Mouse (Mus musculus) neural tube, embryonic 14.5 days (tissue): ENCODE measurements around the gene Echdc1. TPM values are rescaled to one million over a fixed set of nuclear protein-coding genes. Genes with fewer than 3 reads are reported as not detected.

Experiments used
- ATAC-seq: fragments of 200-750 bp; cut with Nextera tagmentation; 2 replicates; pipeline ENCODE4 v1.8.0; 2017; ENCODE audit warnings: low read depth, mild to moderate bottlenecking, moderate TSS enrichment, moderate library complexity
- H3K27ac ChIP-seq: fragments of 300-500 bp; sonication (generic); 2 replicates; pipeline ENCODE4 v1.5.1; 2014; ENCODE audit warnings: low read depth, mild to moderate bottlenecking, control low read depth, low read length, moderate library complexity, mixed read lengths
- H3K27me3 ChIP-seq: fragments of 300-500 bp; sonication (generic); 2 replicates; pipeline ENCODE4 v1.6.1; 2014; ENCODE audit warnings: low read length; ENCODE audit not compliant: control insufficient read depth, insufficient read depth
- H3K36me3 ChIP-seq: fragments of 300-500 bp; sonication (generic); 2 replicates; pipeline ENCODE4 v1.6.1; 2014; ENCODE audit warnings: low read length, mixed read lengths; ENCODE audit not compliant: control insufficient read depth, insufficient read depth
- H3K4me1 ChIP-seq: fragments of 300-500 bp; sonication (generic); 2 replicates; pipeline ENCODE4 v1.6.1; 2014; ENCODE audit warnings: low read length; ENCODE audit not compliant: control insufficient read depth, insufficient read depth
- H3K4me2 ChIP-seq: fragments of 300-500 bp; sonication (generic); 2 replicates; pipeline ENCODE4 v1.6.1; 2014; ENCODE audit warnings: mild to moderate bottlenecking, low read depth, low read length, control low read depth
- H3K4me3 ChIP-seq: fragments of 300-500 bp; sonication (generic); 2 replicates; pipeline ENCODE4 v1.5.1; 2014; ENCODE audit warnings: low read depth, low read length, control low read depth, mixed read lengths
- H3K9ac ChIP-seq: fragments of 300-500 bp; sonication (generic); replicated peaks from 2 replicates; pipeline ENCODE4 v1.6.1; 2014; ENCODE audit warnings: low read depth, mild to moderate bottlenecking, control low read depth, low read length, mixed read lengths
- H3K9me3 ChIP-seq: fragments of 300-500 bp; sonication (generic); 2 replicates; pipeline ENCODE4 v1.6.1; 2016; ENCODE audit warnings: low read length; ENCODE audit not compliant: control insufficient read depth
- WGBS: fragments of 180-500 bp; shearing (Covaris S2); extraction: QIAGEN DNeasy Blood & Tissue Kit; methylation state at CpG from one replicate; pipeline ENCODE4 v1.1.7; 2014; 5-methylcytosine and 5-hydroxymethylcytosine counted together
- polyA plus RNA-seq: library from polyadenylated mRNA; unstranded; fragments of >200 nt; fragmentation: Nextera tagmentation; extraction: Ambion mirVana; gene quantifications from 2 replicates; pipeline ENCODE4 v1.2.1, GENCODE M21; 2014

Echdc1 gene
- polyA plus RNA-seq = 28.7 and 30.4 TPM in 2 replicates

DNA sequence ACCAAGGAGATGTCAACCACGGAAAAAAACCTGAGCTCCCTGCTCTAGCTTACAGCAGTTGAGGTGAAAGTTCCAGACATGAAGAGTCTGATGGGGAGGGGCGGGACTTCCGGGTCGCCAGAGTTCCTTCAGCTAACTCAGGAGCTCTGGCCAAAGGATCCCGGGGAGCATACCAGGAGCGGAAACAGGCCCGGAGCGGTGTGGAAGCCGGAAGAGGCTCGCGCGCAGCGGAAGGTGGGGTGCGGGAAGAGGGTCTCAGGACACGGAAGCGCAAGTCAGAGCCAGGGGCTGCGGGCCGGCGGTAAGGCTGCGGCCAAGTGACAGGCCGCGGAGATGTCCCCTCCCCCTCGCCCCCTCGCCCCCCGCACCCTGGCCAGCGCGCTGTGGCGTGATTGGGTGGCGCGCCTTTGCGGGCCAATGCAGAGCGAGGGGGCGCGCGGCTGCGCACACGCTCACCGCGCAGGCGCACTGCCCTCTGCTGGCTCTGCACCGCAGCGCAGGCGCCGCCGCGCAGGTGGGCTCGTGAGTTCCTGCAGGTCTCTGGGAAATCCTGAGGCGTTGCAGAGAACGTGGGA is at the start of gene Echdc1:
Echdc1 (plus strand) TSS at position 103 of the 575 bp plus-strand sequence.
- H3K27me3 ChIP-seq = no peaks in the 10 kb centered on the region
- H3K9ac ChIP-seq = peak within 1 kb of the TSS; percentile 62
- peak within 1 kb of the TSS; percentile 64 for H3K4me3 ChIP-seq
- H3K9me3 ChIP-seq = no peaks in the 10 kb centered on the region
- no peaks in the 10 kb centered on the region for H3K36me3 ChIP-seq
- H3K27ac ChIP-seq = peak within 1 kb of the TSS; percentile 88
- H3K4me2 ChIP-seq = peak within 1 kb of the TSS; percentile 83
- 0% methylated on average over 41 of the region's 49 CpGs for WGBS
- peaks cover 9% of the 10 kb centered on the region for H3K4me1 ChIP-seq
- peak; percentile 99 for ATAC-seq

DNA sequence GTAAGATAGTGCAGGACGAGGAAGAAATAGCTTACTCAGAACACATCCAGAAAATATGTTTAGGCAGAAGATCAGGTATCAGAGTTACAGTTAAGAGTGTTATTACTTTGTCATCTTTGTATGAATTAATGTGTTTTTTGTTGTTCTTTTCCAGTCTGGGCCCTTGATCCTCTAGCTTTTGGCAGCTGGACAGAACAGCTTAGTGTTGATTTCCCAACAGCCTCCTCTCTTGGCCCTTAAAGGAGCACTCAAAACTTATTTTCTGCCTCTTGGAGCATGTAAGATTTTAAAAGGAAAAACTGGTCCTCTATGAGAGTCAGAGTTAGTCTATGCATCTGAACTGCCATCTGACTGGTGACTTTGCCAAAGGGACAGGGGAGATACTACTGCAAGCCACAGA is 31.2 kb upstream of the Echdc1 start:
- Histone ChIP-seq H3K27me3 (no peaks in the 10 kb centered on the region), H3K27ac (no peak overlapping the region), H3K9ac (no peak overlapping the region), H3K9me3 (no peaks in the 10 kb centered on the region), H3K36me3 (no peaks in the 10 kb centered on the region), H3K4me2 (no peak overlapping the region), H3K4me3 (no peak overlapping the region), H3K4me1 (no peaks in the 10 kb centered on the region)
- 79% methylated on average over 1 of the region's 1 CpGs for WGBS
- no peak for ATAC-seq

DNA sequence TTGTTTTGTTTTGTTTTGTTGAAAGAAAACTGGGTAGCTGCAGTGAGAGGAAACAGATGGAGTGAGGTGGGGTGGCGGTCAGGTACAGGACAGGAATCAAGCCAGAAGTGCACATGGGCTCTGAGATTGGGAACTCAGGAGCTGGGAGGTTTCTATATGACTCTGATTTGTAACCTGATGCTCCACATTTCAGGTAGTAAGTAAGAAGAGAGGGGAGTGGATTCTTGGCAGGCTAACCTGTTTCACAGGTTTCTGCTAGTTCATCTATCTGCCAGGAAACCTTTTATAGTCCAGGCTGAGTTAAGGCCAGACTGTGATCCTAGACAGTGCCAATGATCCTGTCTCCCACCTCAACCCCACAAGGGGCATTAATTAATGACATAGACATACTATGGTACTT is 27.2 kb upstream of the Echdc1 start:
- no peak overlapping the region for H3K4me3 ChIP-seq
- H3K4me1 ChIP-seq = no peaks in the 10 kb centered on the region
- no peaks in the 10 kb centered on the region for H3K27me3 ChIP-seq
- no peak overlapping the region for H3K4me2 ChIP-seq
- WGBS = 97% methylated on average over 1 of the region's 1 CpGs
- H3K36me3 ChIP-seq = no peaks in the 10 kb centered on the region
- no peak for ATAC-seq
- no peak overlapping the region for H3K9ac ChIP-seq
- H3K9me3 ChIP-seq = no peaks in the 10 kb centered on the region
- H3K27ac ChIP-seq = no peak overlapping the region

DNA sequence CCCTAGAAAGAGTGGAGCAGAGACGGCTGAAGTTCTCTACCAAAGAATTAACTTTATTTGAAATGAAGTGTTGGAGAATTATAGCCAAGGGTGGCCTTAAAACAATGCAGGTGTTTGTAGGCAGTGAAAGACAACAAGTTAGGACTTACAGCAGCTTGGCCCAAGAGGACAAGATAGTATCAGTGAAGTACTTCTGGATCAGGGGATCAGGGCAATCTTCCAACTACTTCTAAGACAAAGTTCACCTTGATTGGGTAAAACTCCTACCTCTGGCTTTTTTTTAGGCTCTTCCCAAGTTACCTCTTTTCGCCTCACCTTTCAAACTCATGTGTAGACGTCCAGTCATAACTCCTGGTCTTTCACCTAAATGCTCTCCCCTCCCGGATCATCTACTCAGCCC is 10.7 kb upstream of the Echdc1 start:
- Histone ChIP-seq H3K9ac (no peak overlapping the region), H3K27me3 (no peaks in the 10 kb centered on the region), H3K36me3 (no peaks in the 10 kb centered on the region), H3K4me2 (no peak overlapping the region), H3K9me3 (no peaks in the 10 kb centered on the region), H3K4me3 (no peak overlapping the region), H3K4me1 (no peaks in the 10 kb centered on the region), H3K27ac (no peak overlapping the region)
- no peak for ATAC-seq
- 97% methylated on average over 4 of the region's 4 CpGs for WGBS

DNA sequence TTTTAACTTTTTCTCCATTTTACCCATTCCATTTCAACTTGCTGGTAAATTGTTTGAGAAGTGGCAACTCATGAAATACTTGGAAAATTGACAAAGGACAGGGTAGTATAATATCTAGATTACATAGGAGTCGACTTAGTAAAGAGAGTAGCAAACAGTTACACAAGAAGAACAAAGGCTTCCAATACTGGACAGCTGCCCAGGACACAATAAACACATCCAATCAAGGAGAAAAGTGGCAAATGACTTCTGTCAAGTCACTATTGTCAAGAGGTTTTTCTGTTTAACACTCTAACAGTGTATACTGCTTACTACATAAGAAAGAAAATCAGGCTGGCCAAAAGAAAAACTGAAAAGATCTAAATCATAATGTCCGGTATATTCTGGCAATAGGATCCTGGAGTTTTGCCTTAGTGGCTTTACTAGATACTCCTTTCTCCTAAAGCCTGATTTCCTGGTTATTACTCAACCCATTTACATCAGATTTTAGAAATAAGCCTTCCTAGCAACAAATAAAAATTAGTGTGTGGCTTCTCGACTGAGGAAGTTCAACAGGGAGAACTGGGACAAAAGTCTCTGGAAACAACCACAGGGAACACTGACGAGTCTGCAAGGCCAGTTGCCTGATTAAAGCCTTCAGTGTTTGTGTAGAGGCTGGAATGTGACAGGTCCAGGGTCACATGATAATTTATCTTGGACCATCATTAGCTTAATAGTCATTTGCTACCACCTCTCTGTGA is 1.3 kb upstream of the Echdc1 start:
- Histone ChIP-seq H3K9ac (no peak overlapping the region), H3K27ac (no peak overlapping the region), H3K4me1 (peaks cover 9% of the 10 kb centered on the region), H3K36me3 (no peaks in the 10 kb centered on the region), H3K4me3 (no peak overlapping the region), H3K9me3 (no peaks in the 10 kb centered on the region), H3K4me2 (no peak overlapping the region), H3K27me3 (no peaks in the 10 kb centered on the region)
- ATAC-seq = no peak
- WGBS = 68% methylated on average over 4 of the region's 4 CpGs

DNA sequence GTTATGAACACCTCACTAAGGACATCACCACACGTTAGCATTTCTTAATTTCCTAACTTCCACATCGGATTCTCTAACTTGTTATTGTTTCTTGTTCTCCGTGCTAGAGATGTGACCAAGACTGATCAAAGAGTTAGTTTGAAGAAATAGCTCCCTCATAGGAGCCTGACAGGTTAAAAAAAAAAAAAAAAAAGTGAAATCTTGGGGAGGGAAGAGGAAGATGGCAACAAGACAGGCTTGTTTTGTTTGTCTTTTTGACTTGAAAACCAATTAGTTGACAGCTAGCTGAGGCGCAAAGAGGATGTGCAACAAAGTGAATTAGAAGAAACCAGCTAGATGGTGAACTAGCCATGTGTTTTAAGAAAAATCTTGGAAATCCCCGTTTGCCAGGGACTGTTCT is 939 bp downstream of the Echdc1 start:
- H3K27ac ChIP-seq = no peak overlapping the region
- no peaks in the 10 kb centered on the region for H3K36me3 ChIP-seq
- peak overlapping the region; percentile 83 for H3K4me2 ChIP-seq
- H3K4me3 ChIP-seq = peak overlapping the region; percentile 64
- 40% methylated on average over 5 of the region's 5 CpGs for WGBS
- no peaks in the 10 kb centered on the region for H3K27me3 ChIP-seq
- H3K9me3 ChIP-seq = no peaks in the 10 kb centered on the region
- no peak for ATAC-seq
- H3K9ac ChIP-seq = peak overlapping the region; percentile 62
- peaks cover 9% of the 10 kb centered on the region for H3K4me1 ChIP-seq

DNA sequence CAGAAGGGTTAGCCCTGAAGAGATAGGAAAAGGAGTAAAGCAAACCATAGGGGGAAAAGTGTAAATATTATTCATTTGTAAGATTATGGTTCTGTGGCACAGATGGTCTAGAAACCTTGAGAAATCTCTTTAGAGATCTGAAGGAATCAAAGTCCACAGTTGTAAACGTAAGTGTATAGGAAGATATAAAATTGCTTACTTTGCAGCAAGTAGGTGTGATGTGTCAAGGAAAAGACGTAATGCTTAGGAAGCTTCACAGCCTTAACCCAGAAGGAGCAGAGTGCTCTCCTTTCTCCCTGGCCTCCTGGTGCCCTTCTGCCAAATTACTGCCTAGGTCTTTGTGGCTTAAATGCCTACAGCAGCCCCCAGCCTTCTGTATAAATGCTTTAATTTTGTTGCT is 11.9 kb downstream of the Echdc1 start:
- Histone ChIP-seq H3K4me3 (no peak overlapping the region), H3K4me1 (no peaks in the 10 kb centered on the region), H3K36me3 (no peaks in the 10 kb centered on the region), H3K27me3 (no peaks in the 10 kb centered on the region), H3K4me2 (no peak overlapping the region), H3K9ac (no peak overlapping the region), H3K9me3 (no peaks in the 10 kb centered on the region), H3K27ac (no peak overlapping the region)
- WGBS = 93% methylated on average over 2 of the region's 2 CpGs
- ATAC-seq = no peak

DNA sequence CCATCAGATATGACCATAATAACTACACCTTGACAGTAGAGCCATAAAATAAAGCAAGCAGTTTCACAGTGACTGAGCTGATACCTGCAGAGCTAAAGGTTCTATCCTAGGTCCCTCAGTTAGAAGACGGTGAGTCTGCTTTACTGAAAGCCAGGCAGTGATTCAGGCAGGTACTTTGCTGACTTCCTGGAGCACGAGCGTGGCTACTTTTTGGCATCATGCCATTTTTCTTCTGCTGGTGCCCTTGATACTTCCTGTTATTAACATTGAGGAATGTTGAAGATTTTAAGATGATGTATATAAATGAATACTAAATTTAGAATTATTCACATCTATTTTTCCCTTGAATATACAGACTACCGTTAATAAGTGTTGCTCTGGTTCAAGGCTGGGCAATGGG is 20.9 kb downstream of the Echdc1 start:
- H3K9me3 ChIP-seq = no peaks in the 10 kb centered on the region
- 76% methylated on average over 4 of the region's 4 CpGs for WGBS
- H3K4me2 ChIP-seq = no peak overlapping the region
- no peaks in the 10 kb centered on the region for H3K36me3 ChIP-seq
- no peak overlapping the region for H3K4me3 ChIP-seq
- no peak overlapping the region for H3K27ac ChIP-seq
- H3K4me1 ChIP-seq = no peaks in the 10 kb centered on the region
- H3K9ac ChIP-seq = no peak overlapping the region
- ATAC-seq = no peak
- H3K27me3 ChIP-seq = no peaks in the 10 kb centered on the region

DNA sequence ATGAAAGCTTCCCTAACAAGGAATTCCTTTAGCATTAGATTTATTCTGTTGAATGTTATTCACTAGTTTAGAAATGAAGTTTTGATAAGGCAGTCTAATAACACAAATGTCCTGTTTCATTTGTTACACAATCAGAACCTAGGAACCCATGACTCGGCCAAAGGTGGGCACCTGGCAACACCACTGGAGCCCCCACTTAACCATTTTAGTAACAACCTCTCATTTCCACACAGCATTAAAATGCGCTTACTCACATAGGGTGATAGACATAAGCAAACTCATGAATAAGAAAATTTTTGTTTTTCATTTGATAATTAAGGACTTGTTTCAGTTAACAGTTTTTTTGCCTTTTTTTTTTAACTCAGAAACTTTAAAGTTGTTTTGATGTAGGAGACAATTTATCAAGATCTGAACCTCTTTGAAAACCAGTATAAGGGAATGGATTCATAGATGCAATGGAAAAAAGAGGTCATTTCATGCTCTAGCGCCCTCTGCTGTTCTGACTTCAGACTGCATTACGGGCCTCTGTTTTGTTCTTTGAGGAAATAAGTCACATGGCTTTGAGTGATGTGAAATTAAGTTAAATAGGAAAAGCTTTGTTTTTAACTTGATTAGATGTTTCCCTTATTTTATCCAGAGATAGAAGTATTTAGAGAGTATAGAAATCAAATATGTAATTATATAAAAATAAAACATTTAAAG is 25.5 kb downstream of the Echdc1 start:
- H3K27me3 ChIP-seq = no peaks in the 10 kb centered on the region
- no peak overlapping the region for H3K27ac ChIP-seq
- H3K9me3 ChIP-seq = no peaks in the 10 kb centered on the region
- H3K36me3 ChIP-seq = no peaks in the 10 kb centered on the region
- H3K4me2 ChIP-seq = no peak overlapping the region
- ATAC-seq = 0 out of 2 replicates have a peak, but pooled peaks have one; percentile 58
- no peak overlapping the region for H3K9ac ChIP-seq
- H3K4me3 ChIP-seq = no peak overlapping the region
- H3K4me1 ChIP-seq = no peaks in the 10 kb centered on the region
- WGBS = 52% methylated on average over 4 of the region's 4 CpGs
